Mouse (Mus musculus) c-Kit-positive CD71-positive TER-119-positive erythroid progenitor cells, embryonic 14.5 days (primary cell): ENCODE measurements around the gene Zfr2.

Experiments
- DNase-seq: peaks from one replicate; pipeline ENCODE4 v3.0.0-alpha.2; 2013; ENCODE audit warnings: low spot score

Zfr2 gene

GRCm38 (mm10) chr10:81232580-81233225, at the start of gene Zfr2:
TSS of gene Zfr2 (plus strand) at chr10:81233155.
- DNase-seq = peak; percentile 85

DNA sequence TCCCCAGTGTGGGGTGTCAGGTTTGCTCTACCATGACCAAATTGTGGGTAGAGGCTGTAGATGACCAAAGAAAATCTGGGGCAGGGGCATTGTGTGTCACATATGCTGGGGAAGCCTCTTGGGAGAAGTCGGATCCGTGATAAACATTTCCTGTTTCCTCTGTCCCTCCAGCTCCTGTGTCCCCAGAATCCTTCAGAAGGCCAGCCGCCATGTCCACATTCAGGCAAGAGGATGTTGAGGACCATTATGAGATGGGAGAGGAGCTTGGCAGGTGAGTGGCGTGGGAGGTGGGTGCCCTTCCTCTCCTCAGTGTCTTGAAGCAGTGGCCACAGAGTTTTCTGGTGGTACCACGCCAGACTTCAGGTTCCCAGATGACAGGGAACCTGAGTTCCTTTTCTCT, 49.1 kb upstream of the Zfr2 start, which contains the start of gene 4930442H23Rik:
Gene 4930442H23Rik (minus strand): TSS at position 45 of the 400 bp plus-strand sequence.
- no peak for DNase-seq

DNA sequence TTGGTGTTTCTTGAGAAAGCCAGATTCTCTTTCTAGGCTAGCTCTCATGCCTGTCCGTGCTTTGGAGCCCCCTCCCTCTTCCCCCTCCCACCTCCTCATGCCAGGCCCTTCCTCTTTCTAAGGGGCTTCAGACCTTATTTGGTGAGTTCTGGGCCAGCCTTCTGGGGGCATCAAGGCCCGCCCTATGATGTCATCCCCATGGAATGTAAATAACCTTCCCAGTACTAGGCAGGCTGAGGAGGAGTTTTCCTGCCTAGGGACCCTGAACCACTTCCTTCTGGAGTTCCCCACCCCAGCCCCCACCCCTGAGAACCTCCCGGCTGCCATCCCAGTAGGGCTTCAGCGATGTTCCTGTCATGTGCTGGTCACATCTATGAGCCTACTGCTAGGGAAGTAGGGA, 48.2 kb upstream of the Zfr2 start:
- DNase-seq = no peak

GRCm38 (mm10) chr10:81187161-81187560, 45.8 kb upstream of the Zfr2 start:
- no peak for DNase-seq

DNA sequence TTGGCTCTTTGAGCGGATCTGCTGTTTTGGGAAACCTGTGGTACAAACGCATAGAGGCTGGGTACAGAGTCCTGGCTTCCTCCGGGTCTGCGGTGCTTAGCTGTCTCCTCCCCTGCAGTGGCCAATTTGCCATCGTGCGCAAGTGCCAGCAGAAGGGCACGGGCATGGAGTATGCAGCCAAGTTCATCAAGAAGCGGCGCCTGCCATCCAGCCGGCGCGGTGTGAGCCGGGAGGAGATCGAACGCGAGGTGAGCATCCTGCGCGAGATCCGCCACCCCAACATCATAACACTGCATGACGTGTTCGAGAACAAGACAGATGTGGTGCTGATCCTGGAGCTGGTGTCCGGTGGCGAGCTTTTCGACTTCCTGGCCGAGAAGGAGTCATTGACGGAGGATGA, 43.1 kb upstream of the Zfr2 start:
- DNase-seq = no peak

DNA sequence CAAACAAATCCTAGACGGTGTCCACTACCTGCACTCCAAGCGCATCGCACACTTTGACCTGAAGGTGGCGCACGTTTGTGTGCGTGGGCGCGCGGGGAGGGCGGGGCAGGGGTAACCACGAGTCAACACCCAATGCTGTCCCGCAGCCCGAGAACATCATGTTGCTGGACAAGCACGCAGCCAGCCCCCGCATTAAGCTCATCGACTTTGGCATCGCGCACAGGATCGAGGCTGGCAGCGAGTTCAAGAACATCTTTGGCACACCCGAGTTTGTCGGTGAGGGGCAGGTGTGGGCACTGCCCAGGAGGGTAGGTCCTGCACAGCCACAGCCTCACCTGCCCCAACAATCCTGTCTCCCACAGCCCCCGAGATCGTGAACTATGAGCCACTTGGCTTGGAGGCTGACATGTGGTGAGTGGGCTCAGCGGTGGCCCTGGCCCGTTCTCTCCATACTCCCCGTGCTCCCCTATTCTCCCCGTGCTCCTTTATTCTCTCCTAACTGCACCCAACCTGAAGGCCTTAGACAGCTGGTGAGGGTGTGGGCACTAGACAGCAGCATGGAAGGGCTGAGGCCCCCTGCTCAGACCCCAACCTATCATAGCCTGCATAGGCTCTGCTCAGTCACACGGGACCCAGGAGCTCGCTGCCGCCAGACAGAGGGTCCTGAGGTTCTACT, 42.6 kb upstream of the Zfr2 start:
- DNase-seq = no peak

- no peak for DNase-seq
These were observed 42.0 kb upstream of the Zfr2 start for GRCm38 (mm10) chr10:81190912-81191321.

DNA sequence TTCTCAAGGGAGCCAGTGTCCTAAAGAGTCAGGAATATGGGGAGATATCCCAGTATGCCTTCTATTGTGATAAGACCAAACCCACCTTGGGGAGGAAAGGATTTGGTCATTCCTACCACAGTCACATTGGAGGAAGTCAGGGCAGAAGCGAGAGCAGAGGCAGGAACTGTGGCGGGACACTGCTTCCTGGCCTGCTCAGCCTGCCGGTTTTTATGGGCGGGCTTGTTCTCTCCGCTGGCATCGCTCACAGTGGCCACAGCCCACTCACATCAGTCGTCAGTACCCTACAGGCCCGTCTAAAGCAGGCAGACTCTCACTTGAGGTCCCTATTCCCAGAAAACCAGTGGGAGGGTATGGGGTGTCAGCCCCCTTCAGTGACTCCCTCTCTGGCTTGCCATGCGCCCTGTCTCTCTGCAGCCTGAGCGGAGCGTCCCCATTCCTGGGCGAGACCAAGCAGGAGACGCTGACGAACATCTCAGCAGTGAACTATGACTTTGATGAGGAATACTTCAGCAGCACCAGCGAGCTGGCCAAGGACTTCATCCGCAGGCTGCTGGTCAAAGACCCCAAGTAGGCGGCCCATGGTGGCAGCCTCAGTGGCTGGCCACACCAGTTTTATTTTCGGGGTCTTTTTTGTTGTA, 41.5 kb upstream of the Zfr2 start:
- no peak for DNase-seq

- peak; percentile 72 for DNase-seq
These were observed 40.5 kb upstream of the Zfr2 start for GRCm38 (mm10) chr10:81192270-81192967.

DNA sequence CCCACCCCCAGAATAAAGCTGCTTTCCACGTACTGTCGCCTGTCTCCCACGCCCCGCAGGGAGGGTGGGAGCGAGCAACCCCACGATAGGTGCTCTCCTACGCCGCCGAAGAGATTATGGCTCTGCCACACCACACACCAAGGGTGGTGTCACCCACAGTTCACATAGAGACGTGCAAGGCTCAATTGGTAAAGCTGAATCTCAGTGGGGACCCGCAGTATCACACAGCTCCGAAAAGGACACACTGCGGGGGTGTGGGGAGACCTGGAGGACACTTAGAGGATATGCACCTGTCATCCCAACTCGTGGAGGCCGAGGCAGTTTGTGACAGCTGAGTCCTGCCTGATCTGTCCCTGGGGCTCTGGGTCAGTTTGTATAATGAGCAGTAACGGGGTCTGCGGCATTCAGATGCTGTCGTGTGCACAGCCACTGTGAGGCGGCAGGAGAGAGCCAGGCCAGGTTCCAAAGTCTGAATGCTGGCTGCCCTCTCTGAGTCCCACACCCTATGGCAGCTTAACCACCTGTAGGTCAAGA, 39.9 kb upstream of the Zfr2 start:
- no peak for DNase-seq

GRCm38 (mm10) chr10:81193991-81194774, 38.8 kb upstream of the Zfr2 start:
- no peak for DNase-seq

GRCm38 (mm10) chr10:81195300-81195699, 37.7 kb upstream of the Zfr2 start:
- no peak for DNase-seq

DNA sequence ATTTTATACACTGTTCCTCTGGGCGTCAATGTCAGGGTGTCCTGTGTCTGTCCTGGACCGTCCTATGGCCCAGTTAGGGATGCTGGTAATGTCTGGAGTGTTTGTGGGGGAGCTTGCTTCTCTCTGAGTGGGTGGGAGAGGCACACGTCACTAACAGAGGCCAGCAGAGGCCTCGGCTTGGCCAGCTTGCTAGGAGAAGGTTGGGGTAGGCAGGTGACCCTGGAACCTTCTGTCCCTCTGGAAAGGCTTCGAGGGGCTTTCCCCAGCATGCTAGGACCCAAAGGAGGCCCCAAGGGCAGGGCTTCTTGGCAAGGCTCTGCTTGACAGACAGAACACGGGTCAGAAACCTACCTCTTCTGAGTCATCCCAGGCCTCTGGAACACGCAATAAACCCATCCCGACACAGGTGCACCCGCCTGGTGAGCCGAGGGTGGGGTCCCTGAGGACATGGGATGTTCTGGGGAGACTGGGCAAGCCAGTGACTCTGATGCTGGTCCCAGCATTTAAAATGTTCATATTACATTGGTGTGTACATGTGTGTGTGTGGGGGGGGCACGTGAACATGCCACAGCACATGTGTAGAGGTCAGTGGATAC, 36.4 kb upstream of the Zfr2 start:
- DNase-seq = no peak

DNA sequence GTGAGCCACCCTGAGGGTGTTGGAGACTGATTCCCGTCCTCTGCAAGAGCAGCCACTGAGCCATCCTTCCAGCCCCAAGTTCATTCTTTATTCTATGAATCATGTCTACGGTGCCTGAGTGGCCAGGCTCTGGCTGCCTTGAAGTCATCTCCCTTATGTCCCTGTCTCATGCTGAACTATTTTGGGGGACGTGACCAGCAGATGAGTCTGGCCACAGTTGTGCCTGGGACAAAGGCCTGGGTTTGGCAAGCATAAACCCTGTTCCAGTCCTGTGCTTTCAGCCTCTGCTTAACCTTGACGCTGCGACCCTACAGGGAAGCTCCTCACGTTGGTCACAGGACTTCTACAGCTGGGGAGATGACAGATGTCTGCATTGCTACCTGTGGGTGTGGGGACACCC, 35.6 kb upstream of the Zfr2 start:
- DNase-seq = no peak

DNA sequence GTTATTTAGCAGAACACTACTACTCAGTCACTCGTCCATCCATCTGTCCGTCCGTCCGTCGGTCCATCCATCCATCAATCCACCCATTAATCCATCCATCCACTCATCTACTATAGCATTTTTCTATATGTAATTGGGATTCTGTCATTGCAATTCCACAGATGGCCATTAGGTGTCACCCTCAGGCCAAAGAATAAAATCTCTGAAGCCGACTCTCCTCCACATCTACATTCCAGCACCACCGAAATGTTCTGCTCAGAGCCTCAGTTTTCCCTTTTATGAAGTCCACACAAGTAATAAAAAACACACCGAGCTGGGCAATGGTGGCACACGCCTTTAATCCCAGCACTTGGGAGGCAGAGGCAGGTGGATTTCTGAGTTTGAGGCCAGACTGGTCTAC, 34.7 kb upstream of the Zfr2 start:
- peak; percentile 78 for DNase-seq

- no peak for DNase-seq
These were observed 34.0 kb upstream of the Zfr2 start for GRCm38 (mm10) chr10:81198990-81199389.

DNA sequence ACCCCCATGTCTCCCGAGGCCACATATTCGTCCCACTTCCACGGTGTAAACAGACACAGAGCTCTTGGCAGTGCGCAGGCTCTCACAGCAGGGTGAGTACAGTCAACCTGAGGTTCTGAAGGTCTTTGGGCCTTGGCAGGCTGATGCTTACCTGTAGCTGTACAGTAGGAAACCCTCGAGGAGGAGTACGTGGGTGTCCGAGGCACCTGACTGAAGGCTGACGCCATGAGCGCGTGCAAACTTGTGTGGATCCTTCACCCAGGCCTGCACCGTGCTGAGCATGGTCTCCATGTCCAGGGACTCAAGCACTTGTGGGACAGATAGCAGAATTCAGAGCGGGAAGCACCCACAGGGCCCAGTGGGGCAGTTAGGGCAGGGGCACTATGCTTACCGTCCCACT, 32.8 kb upstream of the Zfr2 start:
- DNase-seq = no peak

DNA sequence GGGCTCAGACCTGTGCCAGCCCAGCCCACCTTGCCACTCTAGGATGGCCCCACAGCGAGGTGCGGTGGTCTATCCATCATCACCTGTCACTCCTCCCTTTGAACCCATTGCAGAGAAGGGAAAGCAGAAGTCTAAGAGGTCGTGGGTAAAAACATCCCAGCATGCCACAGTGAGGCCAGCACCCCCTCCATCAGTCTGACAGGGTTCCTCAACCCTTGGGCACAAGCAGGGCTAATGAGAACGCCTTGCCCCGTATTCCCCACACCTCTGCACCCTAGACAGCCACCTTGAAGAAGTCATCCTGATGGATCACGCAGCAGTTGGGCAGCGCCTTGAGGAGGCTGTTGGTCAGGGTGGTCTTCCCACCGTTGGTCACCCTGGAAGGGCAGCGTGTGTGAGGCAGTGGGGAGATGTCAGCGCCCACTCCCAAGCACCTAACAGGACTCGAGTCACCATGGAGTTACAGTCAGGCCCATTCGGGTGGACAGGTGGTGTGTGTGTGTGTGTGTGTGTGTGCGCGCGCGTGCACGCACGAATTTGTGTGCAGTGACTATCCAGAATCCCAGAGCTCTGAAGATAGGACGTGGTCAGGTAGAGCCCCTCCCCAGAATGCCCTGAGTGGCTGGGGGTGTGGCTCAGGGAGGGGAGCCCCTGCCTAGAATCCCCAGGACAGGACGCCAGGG, 32.2 kb upstream of the Zfr2 start:
- no peak for DNase-seq

DNA sequence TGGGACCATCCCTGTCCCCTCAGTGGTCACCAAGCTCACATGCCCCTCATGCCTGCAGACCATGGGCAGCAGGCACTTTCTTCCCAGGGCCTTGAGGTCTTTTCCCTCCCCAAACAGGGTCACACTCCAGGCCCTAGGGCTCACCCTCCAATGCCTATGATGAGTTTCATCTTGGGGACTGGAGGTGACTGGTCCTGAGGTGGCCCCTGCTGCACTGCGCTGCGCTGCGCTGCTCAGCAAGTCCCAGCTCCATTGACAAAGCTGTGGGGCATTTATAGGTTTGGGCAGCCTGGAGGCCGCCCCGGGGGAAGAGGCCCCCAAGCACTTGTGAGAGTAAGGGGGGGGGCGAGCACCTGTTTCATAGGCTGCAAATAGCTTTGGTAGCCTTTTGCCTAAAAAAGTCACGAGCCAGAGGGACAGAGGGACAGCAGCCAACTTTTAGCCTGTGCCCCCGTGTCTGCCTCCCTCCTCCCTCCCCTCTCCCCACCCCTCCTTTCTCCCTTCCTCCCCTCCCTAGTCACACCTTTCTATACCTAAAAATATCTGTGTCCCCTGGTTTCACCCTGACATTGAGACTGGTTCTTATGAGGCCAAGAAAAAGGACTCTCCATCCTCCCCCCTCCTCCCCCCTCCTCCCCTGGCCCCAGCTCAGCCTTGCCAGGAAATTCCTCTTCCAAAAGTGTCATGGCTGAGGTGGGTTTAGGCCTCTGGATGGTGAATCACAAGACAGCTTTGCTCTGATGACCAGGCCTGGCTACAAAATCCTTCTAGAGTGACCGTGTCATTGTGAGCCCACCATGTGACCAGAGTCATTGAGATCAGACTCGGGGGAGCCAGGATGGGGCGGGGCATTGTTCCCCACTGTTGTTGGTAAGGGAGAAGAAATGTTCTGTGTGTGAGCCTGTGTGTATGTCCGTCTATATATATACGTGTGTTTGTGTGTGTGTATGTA, 30.9 kb upstream of the Zfr2 start, which contains the start of gene Nmrk2:
Gene Nmrk2 (minus strand): TSS at position 245 of the 952 bp plus-strand sequence.
- no peak for DNase-seq
